Mouse (Mus musculus) cerebellum, postnatal 4 days (tissue): Measurements from ENCODE around the gene Commd8.

Experiments used
- DNase-seq, 2 experiments: peaks; one replicate each; pipeline ENCODE4 v3.0.0; 2022; ENCODE audit warnings: low spot score in 2 of 2, mixed read lengths in 1 of 2

Commd8 gene

DNA sequence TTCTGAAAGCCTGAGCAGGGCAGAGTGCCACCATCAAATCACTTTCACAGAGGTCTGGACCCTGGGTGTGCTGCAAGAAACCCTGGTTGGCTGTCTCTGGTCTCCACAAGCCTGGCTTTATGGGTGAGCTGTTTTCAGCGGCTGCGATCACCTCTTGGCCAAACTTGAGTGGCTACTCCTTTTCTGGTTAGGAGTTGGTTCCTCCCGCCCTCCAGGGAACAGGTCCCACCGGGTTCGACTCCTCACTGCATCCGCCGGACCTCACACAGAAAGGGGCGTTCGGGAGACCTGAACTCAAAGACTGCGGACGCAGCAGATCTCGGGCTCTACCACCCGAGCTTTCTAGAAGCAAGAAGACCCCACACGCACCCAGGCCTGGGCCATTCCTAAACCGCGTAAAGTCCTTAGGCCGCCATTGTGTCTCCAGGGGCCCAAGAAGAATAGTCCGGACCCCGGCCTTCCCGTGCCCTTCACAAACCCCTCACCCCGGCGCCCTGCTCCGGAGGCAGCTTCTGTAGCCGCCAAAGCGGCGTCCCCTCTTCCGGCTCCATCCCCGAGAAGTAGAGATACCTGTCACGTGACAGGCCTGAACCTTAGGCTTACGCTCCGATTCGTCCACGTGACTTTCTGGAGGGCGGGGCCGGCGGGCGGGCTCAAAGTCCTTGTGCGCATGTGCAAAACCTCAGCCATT lies at the start of gene Commd8:
Commd8 (minus strand) TSS at position 596 of the 691 bp plus-strand sequence.
- peak; percentile 90 to 95 for DNase-seq

DNA sequence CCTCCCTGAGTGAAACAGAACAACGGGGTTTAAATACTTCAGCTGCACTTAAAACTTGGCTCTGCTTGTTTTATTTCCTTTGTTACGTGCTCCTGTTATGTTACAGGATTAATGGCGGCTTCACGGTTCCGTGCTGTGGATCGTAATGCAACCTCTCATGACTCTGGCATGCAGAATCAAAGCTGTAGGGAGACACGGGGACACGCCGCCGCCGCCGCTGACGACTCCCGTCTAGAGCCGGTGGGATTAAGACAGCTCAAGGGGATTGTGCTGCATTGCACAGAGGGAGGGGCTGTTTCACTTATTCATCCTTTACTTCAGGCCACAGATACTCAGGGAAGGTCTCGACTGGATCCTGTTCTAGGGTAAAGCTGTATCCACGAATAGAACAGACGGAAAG lies 43.8 kb upstream of the Commd8 start:
- DNase-seq = no peak

DNA sequence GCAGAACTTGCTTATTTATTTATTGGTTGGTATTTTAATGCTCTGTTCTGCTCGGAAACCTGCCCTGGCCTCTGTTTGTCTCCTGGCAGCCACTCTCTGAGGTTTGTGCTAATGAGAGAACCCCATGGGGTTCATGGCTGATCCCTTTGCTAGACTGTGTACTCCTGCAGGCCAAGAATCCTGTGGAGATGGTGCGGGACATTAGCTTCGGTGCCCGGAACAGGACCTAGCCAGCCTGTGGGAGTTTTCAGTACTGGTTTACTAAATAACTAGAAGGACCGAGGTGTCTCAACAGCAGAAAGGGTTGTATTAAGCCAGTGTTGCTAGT lies 42.8 kb upstream of the Commd8 start:
- DNase-seq = no peak

- no peak for DNase-seq
These were observed 42.3 kb upstream of the Commd8 start for GRCm38 (mm10) chr5:72210123-72210811.

DNA sequence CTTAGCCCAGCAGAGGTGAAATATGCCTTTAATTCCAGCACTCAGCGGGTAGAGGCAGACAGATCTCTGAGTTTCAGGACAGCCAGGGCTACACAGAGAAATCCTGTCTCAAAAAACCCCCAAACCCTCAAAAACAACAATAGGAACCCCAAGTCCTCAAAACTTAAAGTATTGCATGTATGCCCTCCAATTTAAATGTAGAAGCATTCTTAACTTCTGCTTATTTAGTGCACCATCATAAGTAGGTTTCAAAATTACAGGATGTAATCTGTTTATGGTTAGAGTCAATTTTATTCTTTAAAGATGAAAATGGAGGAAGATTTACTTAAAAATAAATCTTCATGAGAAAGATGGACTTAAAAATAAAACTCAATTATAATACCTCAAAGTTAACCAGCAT lies 40.5 kb upstream of the Commd8 start:
- no peak for DNase-seq

DNA sequence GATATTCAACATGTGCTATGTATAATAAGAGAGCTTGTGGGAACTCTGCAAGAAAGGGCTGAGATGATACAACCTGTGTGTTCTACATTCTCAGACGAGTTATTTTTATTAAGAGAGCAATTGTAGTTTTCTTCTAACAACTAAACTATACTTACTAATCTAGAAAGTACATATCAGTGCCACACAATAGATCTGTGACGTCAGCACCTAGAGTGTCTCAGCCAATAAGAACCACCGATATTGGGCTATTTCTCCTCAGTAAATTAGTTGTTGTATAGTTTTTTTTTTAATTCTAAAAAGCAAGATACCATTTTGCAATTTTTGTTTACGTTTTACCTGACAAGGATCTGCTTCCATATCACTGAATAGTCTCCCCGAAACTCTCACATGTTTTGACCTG lies 37.3 kb upstream of the Commd8 start:
- DNase-seq = no peak

- DNase-seq = no peak
These were observed 36.5 kb upstream of the Commd8 start for GRCm38 (mm10) chr5:72204507-72204906.

DNA sequence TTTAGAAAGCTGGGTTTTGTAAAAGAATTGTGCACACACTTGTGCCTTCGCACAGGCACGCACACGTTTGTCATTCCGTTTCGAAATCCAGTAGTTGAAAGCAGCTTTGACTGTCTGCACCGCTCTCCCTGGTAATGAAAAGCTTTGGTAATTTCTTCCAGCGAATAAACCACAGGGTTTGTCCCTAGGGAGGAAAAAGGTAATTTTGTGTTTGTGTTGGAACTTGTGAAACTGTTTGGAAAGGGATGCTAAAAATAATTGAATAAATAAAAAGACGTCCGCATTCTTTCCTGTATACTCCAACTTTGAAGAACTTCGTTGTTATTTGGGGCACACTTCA lies 35.7 kb upstream of the Commd8 start:
- no peak for DNase-seq

- peak; percentile 46 to 73 for DNase-seq
These were observed 35.2 kb upstream of the Commd8 start for GRCm38 (mm10) chr5:72203028-72203733.

GRCm38 (mm10) chr5:72202016-72202415 lies 34.0 kb upstream of the Commd8 start:
- no peak for DNase-seq

DNA sequence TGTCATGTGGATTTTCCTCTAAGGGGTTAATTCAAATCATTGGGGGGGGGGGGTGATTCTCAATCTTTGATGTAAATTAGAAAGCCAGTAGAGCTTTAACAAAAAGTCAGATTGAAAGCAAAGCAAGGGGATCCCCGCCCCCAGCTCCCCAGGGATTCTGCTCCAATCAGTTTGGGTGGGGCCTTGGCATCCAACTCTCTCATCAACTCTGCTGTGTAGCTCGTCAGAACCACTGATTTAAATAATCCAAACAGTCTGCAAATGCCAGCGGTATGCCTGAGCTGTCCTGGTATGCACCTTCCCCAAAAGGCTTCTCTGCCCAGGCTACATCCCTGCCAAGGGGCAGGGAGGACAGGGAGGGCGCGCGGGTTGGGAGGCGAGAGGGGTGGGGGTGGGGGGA lies 33.6 kb upstream of the Commd8 start:
- no peak for DNase-seq

DNA sequence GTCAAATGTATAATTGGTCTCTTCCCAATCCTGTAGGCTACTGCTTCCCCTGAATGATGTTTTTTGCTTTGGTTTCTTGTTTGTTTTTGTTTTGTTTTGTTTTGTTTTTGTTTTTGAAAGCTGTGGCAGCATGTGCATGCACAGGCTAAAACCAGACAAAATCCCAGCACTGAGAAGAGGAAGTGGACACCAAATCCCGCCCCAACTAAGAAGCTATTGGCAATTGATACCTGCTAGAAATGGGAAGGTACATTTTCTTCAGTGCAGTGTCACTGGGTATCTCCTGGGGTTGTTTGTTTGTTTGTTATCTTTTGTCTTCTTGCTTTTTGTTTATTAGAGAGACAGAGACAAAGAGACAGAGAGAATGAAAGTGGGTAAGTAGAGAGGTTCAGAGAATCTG lies 27.5 kb upstream of the Commd8 start:
- no peak for DNase-seq

- no peak for DNase-seq
These were observed 23.9 kb upstream of the Commd8 start for GRCm38 (mm10) chr5:72191932-72192331.

DNA sequence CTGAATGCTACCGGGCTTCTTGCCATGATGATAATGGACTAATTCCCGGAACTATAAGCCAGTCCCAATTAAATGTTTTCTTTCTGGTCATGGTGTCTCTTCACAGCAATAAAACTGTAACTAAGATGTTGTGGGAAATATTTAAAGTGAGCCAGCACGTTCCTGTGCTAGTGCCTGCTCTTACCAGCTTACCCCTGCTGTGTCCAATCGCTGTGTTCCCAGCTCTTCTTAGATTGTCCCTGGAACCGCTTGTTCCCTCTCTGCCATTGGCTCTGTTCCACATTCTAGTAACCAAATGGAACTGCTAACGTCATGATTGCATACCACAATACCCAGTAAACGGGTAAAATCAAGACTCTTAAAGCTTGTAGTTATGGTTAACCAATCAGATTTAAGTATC lies 23.2 kb upstream of the Commd8 start:
- DNase-seq = no peak

DNA sequence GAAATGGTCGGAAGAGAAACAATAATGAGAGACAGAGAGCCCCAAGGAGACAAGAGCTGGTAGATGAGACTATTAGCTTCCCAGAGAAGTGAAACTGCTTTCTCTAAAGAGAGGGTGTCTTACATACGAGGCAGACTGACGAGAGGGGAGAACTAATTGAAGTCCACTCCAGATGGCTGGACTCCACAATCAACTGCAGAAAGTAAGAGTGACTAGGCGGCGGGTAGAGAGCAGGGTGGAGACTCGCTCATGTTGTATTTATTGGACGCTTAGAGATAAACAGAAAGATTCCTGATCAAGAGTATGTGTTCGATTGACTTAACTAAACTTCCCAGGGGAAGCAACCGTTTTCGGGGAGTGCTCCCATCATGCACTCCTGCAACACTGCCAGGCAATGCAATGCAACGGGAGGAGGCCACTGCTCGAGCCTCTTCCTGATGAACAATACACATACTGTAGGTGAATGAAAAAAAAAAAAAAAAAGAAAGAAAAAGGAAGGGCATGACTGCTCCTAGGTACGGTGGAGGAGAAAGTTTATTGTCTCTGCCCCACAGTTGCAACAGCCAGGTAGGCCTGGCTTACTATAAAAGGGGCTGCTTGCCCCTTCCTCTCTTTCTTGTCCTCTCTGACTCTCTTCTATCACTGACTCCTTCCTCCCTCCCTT lies 16.6 kb upstream of the Commd8 start:
- no peak for DNase-seq

DNA sequence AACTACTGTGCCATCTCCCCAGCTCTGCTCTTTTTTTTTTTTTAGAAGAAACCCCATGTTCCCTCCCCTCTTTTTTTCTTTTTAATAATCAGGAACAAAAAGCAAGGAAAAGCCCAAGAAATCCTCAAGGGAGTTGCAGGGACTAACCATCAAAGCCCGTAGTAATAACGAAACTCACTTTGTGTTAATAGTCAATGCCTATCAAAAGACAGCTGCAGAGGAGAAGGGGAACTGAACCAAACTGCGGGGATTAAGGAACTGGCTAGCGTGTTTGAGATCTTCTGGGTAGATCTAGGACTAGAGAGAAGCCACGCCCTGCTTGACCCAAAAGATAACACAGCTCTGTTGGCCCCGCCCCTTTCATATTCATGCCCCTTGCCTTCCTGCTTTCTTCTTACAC lies 15.9 kb upstream of the Commd8 start:
- DNase-seq = no peak

- DNase-seq = no peak
These were observed 14.8 kb upstream of the Commd8 start for GRCm38 (mm10) chr5:72182804-72183203.

DNA sequence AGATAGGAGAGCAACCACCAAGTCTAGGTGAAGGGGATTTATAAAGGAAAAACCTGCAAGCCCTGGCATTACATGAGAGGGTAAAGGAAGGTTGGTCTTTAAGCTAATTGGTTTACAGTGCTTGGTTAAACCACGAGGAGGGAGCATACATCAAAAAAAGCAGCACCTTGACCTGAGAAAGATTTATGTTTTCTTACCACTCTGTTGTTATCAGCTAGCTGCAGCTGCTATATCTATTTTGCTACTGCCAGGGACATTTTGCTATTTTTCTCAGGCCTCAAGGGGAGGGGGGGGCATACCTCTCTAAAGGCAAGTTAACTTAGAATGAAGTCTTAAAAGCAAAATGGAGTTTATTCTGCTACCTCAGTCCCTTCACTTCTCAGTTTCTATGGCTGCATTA lies 13.2 kb upstream of the Commd8 start:
- no peak for DNase-seq

DNA sequence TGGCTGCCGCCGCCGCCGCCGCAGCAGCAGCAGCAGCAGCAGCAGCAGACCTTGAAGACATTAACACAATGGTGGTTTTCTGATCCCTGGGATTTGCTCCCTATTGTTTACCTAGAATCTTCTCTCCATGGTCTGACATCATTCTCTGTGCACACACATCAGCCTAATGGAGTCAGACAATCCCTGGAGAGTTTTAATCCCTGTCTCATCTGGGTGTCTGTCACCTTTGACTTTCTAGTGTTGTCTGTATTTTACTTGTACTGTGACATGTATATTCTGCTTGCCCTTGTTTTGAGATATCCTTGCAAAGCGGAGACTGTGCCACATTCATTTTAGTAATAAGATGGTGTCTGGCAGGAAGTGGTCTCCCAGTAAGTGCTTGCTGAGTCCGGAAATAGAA lies 7.5 kb upstream of the Commd8 start:
- DNase-seq = no peak

- DNase-seq = no peak
These were observed 7.1 kb upstream of the Commd8 start for GRCm38 (mm10) chr5:72175050-72175449.

GRCm38 (mm10) chr5:72173521-72173920 lies 5.5 kb upstream of the Commd8 start:
- no peak for DNase-seq

- DNase-seq = peak in 1 of 2 experiments; percentile 23
These were observed 4.7 kb upstream of the Commd8 start for GRCm38 (mm10) chr5:72172675-72173074.

DNA sequence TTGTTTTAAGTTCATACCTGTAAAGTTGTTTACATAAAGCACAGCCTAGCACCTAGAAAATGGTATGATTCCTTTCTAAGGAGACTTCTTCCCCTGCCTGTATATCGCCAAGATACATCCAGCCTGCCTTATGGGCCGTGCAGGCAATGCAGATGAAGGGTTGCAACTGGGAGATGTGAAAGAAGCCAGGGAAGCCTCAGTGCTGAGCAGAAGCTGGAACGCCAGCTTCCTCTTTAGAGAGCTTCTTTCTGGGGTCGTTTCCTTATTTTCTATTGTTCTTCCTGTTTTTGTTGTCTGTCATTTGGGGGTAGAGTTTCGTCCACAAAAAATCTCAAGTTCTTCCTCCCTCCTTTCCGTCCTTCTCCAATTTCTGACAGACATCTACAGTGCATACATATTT lies 2.1 kb upstream of the Commd8 start:
- no peak for DNase-seq
